Mouse (Mus musculus) R1 (cell line): ENCODE measurements around the gene Dars.

Experiments used
- DNase-seq: peaks from one replicate; pipeline ENCODE4 v3.0.0-alpha.2; 2018; ENCODE audit warnings: low read depth, low spot score

Dars gene

GRCm38 (mm10) chr1:128416584-128417532 is at the start of gene Dars:
Gene Dars, minus strand, starts transcription at chr1:128417368.
- peak; percentile 93 for DNase-seq

DNA sequence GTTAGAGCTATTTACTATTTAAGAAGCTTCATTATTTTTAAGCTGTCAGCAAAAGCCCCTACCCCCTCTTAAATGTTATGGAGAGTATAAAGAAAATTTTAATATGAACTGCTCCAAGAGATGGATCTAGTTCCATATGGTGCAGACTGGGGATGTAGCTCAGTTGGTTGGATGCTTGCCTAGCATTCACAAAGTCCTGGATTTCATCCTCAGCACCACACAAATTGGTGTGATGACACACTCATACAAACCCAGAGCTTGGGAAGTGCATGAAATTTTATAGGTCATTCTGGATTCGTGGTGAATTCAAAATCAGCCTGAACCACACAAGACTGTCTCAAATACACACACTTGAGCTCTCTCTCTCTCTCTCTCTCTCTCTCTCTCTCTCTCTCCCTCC is 49.7 kb upstream of the Dars start:
- no peak for DNase-seq

GRCm38 (mm10) chr1:128463478-128463877 is 46.3 kb upstream of the Dars start:
- no peak for DNase-seq

DNA sequence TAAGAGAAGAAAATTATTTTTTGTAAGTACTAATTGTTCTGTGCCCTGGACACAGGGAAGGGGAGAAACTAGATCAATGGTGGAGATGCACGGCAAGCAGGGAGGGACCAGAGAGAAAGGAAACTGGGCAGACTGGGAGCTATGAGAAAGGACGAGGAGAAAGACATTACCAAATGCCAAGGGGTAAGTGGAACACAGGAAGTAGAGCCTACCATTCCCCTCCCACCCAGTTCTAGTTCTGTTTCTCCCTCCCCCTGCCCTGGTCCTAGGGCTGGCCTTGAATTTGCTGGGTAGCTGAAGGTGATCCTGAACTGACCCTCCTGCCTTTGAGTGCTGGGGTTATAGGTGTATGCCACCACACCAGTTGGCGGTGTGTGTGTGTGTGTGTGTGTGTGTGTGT is 45.2 kb upstream of the Dars start:
- no peak for DNase-seq

DNA sequence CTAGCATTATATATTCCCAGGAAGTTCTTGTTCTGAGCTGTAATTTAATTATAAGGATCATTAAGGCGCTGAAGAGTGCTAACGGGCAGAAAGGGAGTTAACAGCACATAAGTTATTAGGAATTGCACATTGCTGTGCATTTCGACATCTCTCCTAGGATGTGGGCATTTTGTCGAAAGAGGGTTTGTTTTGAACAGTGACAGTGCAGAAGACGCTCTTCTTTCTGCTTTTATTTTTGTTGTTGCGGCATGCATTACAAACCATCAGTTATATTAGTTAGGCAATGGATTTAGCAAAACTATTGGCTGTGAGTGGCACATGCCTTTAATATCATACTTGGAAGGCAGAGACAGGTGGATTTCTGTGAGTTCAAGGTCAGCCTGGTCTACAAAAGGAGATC is 43.6 kb upstream of the Dars start:
- no peak for DNase-seq

DNA sequence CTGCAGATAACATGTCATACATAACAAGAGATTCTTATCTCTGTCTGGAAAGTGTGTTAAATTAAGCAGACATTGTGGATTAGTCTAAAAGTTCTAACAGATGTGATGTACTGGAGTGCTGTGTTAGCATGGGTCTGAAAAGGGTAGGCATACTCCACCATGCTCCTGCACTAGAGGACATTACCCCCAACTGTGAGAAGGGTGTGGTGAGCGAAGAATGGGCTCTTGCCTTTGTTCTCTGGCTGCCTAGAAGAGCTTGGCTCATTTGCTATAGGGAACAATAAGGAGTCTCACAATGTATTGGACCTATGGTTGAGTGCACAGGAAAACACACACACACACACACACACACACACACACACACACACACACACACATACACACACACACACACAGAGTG is 42.3 kb upstream of the Dars start:
- DNase-seq = peak; percentile 85

- DNase-seq = peak; percentile 63
These were observed 41.8 kb upstream of the Dars start for GRCm38 (mm10) chr1:128459011-128459410.

GRCm38 (mm10) chr1:128456844-128457445 is 39.8 kb upstream of the Dars start:
- DNase-seq = peak; percentile 14

DNA sequence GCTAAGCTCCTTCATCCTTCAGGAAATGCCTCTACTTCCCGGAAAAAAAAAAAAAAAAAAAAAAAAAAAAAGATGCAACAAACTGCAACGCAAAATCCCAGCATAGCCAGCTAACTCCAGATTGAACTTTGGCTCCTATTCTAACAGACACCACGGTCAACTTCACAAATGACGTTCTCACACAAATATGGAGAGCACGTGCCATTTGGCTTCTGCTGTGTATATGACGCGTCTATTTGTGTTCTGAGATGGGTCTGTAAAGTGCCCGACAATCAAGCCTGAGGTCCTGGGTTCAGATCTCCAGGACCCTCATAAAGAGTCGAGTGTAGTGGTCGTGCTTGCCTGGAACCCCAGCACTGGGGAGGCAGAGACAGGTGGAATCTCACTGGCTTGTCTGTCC is 39.1 kb upstream of the Dars start:
- DNase-seq = no peak

- DNase-seq = no peak
These were observed 35.0 kb upstream of the Dars start for GRCm38 (mm10) chr1:128452210-128452609.

GRCm38 (mm10) chr1:128451183-128451582 is 34.0 kb upstream of the Dars start:
- DNase-seq = no peak

DNA sequence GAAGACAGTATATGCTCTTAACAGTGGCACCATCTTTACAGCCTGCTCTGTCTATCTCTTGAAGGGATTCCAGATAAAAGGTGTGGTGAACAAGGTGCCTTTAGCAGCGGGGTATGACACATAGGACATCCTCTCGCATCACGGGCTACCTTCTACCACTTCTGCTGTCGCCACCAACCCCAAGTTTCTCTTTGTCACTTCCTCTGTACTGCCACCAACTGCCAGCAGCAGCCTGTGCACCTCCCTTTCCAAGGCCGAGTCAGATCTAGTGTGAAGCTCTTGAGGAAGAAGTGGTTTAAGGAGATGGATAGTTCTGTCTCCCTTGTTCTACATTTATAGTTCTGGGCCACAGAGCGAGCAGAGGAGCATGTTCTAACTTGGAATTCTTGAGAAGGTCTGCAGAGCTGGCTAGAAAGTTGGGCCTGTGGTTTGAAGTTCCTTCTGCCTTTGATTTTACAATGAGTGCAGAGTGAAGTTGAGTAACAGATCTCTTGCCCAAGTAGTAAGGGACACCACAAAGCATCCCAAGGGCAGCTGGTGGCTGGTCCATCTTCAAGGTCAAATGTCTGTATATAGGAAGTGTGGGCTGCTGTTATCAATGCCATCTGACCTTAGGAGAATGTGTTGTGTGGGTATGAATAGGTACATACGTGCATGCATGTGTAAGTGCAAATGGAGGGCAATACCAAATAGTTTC is 30.2 kb upstream of the Dars start:
- DNase-seq = no peak

DNA sequence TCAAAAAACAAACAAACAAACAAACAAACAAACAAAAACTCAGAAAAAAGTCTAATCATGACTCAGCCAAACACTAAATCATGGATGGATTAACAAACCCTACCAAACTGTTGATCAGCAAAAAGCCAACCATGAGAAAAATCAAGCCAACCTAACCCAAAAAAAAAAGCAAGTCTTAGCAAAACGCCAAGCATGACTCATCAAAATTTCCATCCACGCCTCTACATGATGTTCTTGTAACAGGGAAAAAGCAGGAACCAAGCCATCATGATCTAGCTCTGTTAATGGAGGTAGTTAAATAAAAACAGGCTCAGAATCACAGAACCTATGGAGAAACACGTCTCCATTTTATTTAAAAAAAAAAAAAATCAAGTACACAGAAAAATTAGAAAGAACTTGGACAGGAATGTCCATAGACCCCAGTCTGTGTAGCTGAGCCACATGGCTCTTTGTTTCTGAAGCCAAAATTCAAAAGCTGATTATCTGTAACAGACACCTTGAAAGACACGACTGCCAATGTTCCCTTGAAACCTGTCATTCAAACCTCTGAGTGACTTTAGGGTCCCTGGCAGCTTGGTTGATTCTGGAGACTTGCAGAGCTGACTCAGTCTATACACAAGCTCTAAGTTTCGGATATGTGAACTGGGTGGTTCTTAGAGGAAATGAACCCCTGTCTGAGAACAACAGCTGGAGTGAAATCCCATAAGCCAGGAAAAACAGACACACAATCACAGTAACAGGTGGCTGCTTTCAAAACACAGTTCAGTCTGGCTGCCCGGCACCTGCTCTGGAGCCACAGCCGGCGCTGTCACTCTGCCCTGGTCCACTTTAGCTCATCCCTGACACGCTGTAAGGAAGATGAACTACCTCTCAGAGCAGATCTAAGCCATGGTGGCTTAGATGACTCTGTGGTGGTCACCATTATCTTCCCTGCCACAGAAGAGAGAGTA is 27.0 kb upstream of the Dars start:
- DNase-seq = no peak

GRCm38 (mm10) chr1:128441129-128441473 is 23.9 kb upstream of the Dars start:
- DNase-seq = no peak

GRCm38 (mm10) chr1:128440386-128441128 is 23.4 kb upstream of the Dars start:
- peak; percentile 26 for DNase-seq

GRCm38 (mm10) chr1:128439618-128440017 is 22.4 kb upstream of the Dars start:
- DNase-seq = no peak

DNA sequence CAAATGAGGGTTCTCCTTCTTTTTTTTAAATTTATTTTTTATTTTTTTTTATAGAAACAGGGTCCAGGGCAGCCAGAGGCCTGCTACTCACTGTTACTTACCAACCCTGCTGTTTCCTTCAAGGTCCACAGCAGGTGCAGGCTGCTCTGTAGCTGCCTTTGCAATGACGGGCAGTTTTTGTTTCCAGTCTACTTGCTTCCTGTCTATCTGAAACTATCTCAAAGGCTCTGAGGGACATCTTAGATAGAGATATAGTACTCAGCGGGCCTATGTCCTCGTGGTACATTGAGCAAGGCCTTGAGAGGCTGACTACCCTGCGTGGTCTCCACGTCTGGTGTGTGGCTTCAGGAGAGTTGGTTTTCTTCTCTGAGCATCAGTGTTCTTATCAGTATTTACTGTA is 21.4 kb upstream of the Dars start:
- no peak for DNase-seq

DNA sequence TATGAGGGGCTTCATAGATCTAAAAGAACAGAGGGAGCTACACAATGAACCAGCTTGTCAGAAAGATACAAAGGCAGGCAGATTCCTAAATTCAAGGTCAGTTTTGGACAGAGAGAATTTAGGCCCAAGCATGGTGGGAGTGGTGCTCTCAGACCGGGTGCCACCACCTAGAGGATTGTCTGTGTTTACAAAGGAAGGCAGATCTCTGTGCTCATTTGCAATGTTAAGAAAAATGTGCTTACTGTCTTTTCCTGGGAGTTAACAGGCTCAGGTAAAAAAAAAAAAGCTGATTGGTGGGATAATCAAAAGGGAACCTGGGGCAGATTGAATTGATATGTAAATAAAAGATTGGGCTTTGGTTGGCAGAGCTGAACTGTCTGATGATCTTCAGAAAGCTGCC is 20.1 kb upstream of the Dars start:
- DNase-seq = peak; percentile 44

DNA sequence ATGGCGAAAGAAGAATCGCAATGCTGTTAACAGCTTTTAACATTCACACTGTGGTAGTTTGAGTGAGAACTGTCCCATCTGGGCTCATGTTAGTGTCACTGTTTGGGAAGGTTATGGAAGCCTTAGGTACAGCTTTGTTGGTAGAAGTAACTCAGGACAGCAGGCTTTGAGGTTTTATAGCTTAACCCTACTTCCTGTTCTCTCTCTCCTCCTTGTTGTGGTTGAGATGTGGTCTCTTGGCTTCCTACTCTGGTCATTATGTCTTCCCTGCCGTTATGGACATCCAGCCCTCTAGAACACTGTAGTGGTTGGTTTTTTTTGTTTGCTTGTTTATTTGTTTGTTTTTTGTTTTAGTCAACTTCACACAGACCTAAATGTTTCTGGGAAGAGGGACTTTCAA is 18.8 kb upstream of the Dars start:
- DNase-seq = no peak

DNA sequence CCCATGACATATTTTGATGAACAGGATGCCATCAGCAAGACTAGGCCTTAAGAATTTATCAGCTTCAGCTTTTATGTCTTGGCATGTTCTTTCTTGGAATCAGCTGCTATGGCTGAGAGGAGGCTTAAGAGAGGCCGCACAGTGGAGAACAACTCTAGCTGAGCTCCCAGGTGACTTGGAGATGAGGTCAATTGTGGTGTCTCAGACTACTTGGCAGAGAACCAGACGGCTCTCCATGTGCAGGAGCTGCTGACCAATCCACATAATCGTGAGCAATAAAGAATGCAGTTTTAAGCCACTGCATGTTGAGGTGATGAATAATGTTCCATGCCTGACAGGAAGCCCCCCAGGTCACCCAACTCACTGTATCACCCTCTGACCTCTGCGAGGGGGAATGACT is 18.4 kb upstream of the Dars start:
- DNase-seq = no peak

- DNase-seq = no peak
These were observed 7.8 kb upstream of the Dars start for GRCm38 (mm10) chr1:128424928-128425327.
